Mouse (Mus musculus): Measurements from ENCODE around the gene Arhgap21. TPM values are rescaled to one million over a fixed set of nuclear protein-coding genes. Genes with fewer than 3 reads are reported as not detected.

Gene Arhgap21
- polyA plus RNA-seq, 1 experiment from 2014 or later, result 46.6 TPM

- no peak overlapping the region for H3K27ac ChIP-seq
- no peak overlapping the region for H3K4me3 ChIP-seq
- no peaks in the 10 kb centered on the region for H3K27me3 ChIP-seq (replicated peaks)
- peaks cover 8% of the 10 kb centered on the region; the same call in 1 of the 2 replicates for H3K4me1 ChIP-seq
- no peak for ATAC-seq (replicated peaks)
- H3K36me3 ChIP-seq (replicated peaks), result no peaks in the 10 kb centered on the region; the same call in 1 of the 2 replicates
- 87% methylated on average over 11 of the region's 11 CpGs for WGBS
- no peaks in the 10 kb centered on the region for H3K9me3 ChIP-seq
- no peak overlapping the region for H3K9ac ChIP-seq
- no peak overlapping the region for H3K4me2 ChIP-seq
Measured at GRCm38 (mm10) chr2:20902981-20903645, 65.6 kb downstream of the Arhgap21 start.

DNA sequence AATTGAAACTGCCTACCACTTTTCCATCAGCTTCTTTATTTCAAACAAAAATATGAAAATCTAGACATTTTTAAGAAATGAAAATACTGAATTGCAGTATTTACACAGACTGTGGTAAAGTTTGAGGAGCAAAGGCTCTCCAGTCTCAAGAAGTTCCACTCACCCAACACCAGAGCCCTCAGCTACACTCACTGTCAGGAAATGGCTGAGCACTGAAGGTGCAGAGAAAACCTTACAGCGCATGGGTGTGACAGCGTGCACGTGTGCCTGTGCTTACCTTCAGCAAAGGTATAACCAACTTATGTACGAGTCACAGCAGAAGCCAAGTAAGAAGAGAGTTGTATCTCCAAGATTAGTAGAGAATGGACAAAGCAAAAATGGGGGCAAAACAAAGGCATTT, 66.8 kb downstream of the Arhgap21 start:
- H3K9ac ChIP-seq, result no peak overlapping the region
- no peaks in the 10 kb centered on the region; the same call in 1 of the 2 replicates for H3K36me3 ChIP-seq (replicated peaks)
- no peak for ATAC-seq (replicated peaks)
- H3K9me3 ChIP-seq, result no peaks in the 10 kb centered on the region
- 93% methylated on average over 4 of the region's 4 CpGs for WGBS
- no peak overlapping the region for H3K4me3 ChIP-seq
- peaks cover 8% of the 10 kb centered on the region; the same call in 1 of the 2 replicates for H3K4me1 ChIP-seq
- H3K4me2 ChIP-seq, result no peak overlapping the region
- H3K27ac ChIP-seq, result no peak overlapping the region
- no peaks in the 10 kb centered on the region for H3K27me3 ChIP-seq (replicated peaks)

- WGBS, result 77% methylated on average over 9 of the region's 9 CpGs
- Histone ChIP-seq H3K4me3 (no peak overlapping the region), H3K4me2 (no peak overlapping the region), H3K27ac (no peak overlapping the region), H3K36me3 (replicated peaks) (no peaks in the 10 kb centered on the region), H3K9me3 (no peaks in the 10 kb centered on the region), H3K4me1 (peaks cover 10% of the 10 kb centered on the region), H3K9ac (no peak overlapping the region), H3K27me3 (replicated peaks) (no peaks in the 10 kb centered on the region)
- no peak; the same call in 1 of the 2 replicates for ATAC-seq (replicated peaks)
Measured at GRCm38 (mm10) chr2:20899301-20899700, 69.4 kb downstream of the Arhgap21 start.

DNA sequence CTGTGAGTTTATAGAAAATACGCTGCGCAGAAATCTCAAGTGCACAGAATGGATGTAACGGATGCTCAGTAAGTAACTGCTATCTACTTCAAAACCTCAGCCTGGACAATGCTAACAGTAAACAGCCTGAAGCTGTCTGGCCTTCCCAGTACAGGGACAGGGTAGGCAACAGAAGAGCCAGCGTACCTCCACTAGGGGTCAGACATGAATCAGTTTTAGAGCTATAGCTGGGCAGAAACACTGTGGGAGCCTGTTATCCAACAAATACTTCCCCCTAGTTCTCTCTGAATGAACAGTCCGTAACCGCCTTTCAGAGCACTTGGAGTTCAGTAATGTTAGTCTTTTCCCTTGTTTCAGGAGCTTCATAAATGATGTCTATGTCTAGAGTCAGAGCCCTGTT, 70.0 kb downstream of the Arhgap21 start:
- Histone ChIP-seq H3K27ac (no peak overlapping the region), H3K4me2 (no peak overlapping the region)
- WGBS, result 42% methylated on average over 6 of the region's 6 CpGs

DNA sequence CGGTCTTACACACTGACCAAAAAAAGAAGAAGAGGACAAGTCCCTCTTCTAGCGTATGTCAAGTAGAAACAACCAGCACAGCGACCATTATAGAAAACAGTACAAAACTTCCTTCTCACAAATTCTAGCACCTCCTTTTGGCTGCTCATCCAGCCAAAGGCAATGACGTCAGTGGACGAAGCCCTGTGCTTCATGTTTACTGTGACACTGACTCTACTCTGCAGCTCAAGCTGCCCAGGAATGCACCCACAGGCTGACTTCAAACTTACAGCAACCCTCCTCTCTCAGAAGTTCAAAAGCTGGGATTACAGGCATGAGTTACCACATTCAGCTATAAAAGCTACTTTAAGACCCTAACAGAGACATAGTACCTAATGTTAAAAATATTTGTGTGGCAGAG, 72.2 kb downstream of the Arhgap21 start:
- Histone ChIP-seq H3K4me2 (no peak overlapping the region), H3K27me3 (replicated peaks) (no peaks in the 10 kb centered on the region), H3K4me3 (no peak overlapping the region), H3K36me3 (replicated peaks) (no peaks in the 10 kb centered on the region), H3K9ac (no peak overlapping the region), H3K27ac (no peak overlapping the region), H3K4me1 (peaks cover 12% of the 10 kb centered on the region), H3K9me3 (no peaks in the 10 kb centered on the region)
- ATAC-seq (replicated peaks), result no peak
- 85% methylated on average over 5 of the region's 5 CpGs for WGBS

More for the DNA sequence above, 70.0 kb downstream of the Arhgap21 start:
- Histone ChIP-seq H3K36me3 (replicated peaks) (no peaks in the 10 kb centered on the region), H3K4me3 (no peak overlapping the region), H3K4me1 (peaks cover 12% of the 10 kb centered on the region), H3K9ac (no peak overlapping the region), H3K27me3 (replicated peaks) (no peaks in the 10 kb centered on the region), H3K9me3 (no peaks in the 10 kb centered on the region)
- ATAC-seq (replicated peaks), result peak; percentile 94

GRCm38 (mm10) chr2:20894100-20894690, 74.5 kb downstream of the Arhgap21 start:
- Histone ChIP-seq H3K36me3 (replicated peaks) (no peaks in the 10 kb centered on the region), H3K9me3 (no peaks in the 10 kb centered on the region), H3K9ac (no peak overlapping the region), H3K4me3 (no peak overlapping the region), H3K27me3 (replicated peaks) (no peaks in the 10 kb centered on the region), H3K4me2 (no peak overlapping the region), H3K4me1 (peaks cover 11% of the 10 kb centered on the region), H3K27ac (peak overlapping the region; percentile 12; the same call in 1 of the 2 replicates)
- WGBS, result 37% methylated on average over 5 of the region's 5 CpGs
- ATAC-seq (replicated peaks), result peak; percentile 58

- 77% methylated on average over 3 of the region's 3 CpGs for WGBS
Measured at GRCm38 (mm10) chr2:20888751-20889150, 79.9 kb downstream of the Arhgap21 start.

DNA sequence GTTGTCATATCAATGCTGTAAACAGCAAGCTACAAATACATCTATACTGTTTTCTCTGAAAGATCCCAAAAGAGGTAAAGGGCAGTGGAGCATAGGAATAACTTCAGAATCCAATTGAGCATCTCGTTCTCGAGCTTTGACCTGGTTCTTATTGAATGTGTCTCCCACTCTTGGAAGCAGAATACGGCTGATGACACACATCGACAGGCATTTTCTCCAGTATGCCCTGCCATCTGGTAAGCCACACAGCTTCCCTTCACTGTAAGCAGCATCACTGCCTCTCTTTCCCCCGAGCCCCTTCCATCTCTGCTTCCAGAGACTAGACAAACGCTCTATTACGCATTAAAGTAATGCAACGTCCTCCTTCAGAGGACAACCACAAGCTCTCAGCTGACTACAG, 85.4 kb downstream of the Arhgap21 start:
- no peak for ATAC-seq (replicated peaks)
- Histone ChIP-seq H3K27ac (no peak overlapping the region), H3K27me3 (replicated peaks) (no peaks in the 10 kb centered on the region), H3K9ac (no peak overlapping the region), H3K36me3 (replicated peaks) (peaks cover 26% of the 10 kb centered on the region), H3K9me3 (no peaks in the 10 kb centered on the region), H3K4me1 (no peaks in the 10 kb centered on the region), H3K4me2 (no peak overlapping the region), H3K4me3 (no peak overlapping the region)
- 77% methylated on average over 8 of the region's 8 CpGs for WGBS

More at GRCm38 (mm10) chr2:20888751-20889150, 79.9 kb downstream of the Arhgap21 start:
- Histone ChIP-seq H3K27ac (no peak overlapping the region), H3K4me1 (no peaks in the 10 kb centered on the region), H3K36me3 (replicated peaks) (no peaks in the 10 kb centered on the region), H3K27me3 (replicated peaks) (no peaks in the 10 kb centered on the region), H3K4me3 (no peak overlapping the region), H3K9ac (no peak overlapping the region), H3K9me3 (no peaks in the 10 kb centered on the region), H3K4me2 (no peak overlapping the region)
- ATAC-seq (replicated peaks), result no peak

DNA sequence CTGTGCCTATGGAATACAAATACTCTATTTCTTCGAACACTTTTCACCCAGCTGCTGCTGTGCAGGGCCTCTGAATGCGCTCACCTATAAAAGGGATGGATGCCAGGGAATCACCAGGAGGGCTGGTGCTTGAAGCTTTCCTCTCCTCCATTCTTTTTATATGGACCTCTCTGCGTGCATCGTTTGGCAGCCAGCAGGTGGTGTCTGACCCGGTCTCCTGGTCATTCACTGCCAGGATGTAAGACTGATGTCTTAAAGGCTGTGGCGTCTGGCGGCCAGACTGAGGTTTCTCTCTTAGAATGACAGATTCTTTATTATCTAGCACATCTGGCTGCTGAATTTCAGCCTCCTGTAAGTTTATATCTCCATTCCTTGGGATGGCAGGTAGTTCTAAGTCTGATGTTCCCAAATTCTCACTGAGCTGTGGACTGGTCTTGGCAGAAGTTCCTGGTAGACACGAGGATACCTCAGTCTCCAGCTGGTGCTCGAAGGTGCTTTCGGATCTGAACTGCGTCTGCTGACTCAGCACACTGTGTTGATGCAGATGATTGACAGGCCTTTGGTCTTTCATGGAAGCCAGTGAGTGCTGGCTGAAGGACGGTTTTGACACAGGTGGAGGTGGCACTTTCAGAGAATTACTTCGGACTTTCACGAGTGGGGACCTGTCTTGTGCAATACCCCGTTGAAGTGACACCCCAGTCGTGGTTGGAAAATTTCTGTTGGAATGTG, 88.6 kb downstream of the Arhgap21 start:
- Histone ChIP-seq H3K36me3 (replicated peaks) (peaks cover 29% of the 10 kb centered on the region), H3K27me3 (replicated peaks) (no peaks in the 10 kb centered on the region), H3K9me3 (no peaks in the 10 kb centered on the region), H3K4me3 (no peak overlapping the region), H3K9ac (no peak overlapping the region), H3K4me2 (no peak overlapping the region), H3K27ac (no peak overlapping the region), H3K4me1 (no peaks in the 10 kb centered on the region)
- 75% methylated on average over 16 of the region's 16 CpGs for WGBS
- no peak for ATAC-seq (replicated peaks)

DNA sequence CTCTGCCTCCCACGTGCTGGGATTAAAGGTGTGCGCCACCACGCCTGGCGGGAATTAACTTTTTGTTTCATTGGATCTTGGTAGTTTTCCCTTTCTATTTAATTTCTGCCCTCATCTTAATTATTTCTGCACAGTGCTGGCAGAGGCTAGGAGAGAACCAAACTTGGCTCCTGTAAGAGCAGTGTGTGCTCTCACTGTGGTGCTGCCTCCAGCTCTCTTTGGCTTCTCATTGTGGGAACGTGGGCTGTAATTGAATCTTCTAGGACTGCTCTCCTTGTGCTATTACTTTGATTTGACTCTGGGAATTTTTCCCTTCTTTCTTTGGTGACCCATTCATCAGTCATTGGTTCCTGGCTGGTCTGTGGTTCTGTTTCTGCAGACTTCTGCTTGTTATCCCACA, 94.1 kb downstream of the Arhgap21 start:
- ATAC-seq (replicated peaks), result no peak
- WGBS, result 96% methylated on average over 5 of the region's 5 CpGs
- H3K36me3 ChIP-seq (replicated peaks), result peaks cover 10% of the 10 kb centered on the region; the same call in 1 of the 2 replicates
- H3K27me3 ChIP-seq (replicated peaks), result no peaks in the 10 kb centered on the region
- H3K27ac ChIP-seq, result no peak overlapping the region
- H3K4me2 ChIP-seq, result no peak overlapping the region
- H3K9ac ChIP-seq, result no peak overlapping the region
- H3K4me1 ChIP-seq, result no peaks in the 10 kb centered on the region
- no peak overlapping the region for H3K4me3 ChIP-seq
- no peaks in the 10 kb centered on the region for H3K9me3 ChIP-seq

- Histone ChIP-seq H3K36me3 (replicated peaks) (peaks cover 6% of the 10 kb centered on the region; the same call in 1 of the 2 replicates), H3K4me1 (no peaks in the 10 kb centered on the region), H3K4me2 (no peak overlapping the region), H3K27ac (no peak overlapping the region), H3K9ac (no peak overlapping the region), H3K27me3 (replicated peaks) (no peaks in the 10 kb centered on the region), H3K9me3 (no peaks in the 10 kb centered on the region), H3K4me3 (no peak overlapping the region)
- ATAC-seq (replicated peaks), result no peak
- 70% methylated on average over 2 of the region's 2 CpGs for WGBS
Measured at GRCm38 (mm10) chr2:20869212-20869965, 99.3 kb downstream of the Arhgap21 start.

DNA sequence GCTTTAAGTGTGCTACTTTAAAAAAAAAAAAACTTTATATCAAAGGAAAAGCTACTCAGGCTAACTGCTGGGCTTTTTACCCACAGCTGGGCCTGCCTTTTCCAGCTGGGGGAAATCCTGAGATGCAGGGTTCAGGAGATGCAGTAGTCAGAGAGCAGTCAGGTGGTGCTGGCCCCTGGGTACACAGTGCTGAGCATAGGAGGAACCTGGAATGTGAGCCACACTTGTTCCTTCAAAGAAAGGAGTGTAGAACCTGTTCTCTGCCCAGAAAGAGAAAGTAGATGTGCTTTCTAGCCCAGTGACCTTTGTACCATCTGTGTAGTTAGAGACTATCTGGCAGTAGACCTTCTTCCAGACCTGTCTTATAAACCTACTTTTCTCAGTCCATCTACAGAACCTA, 100.6 kb downstream of the Arhgap21 start:
- H3K4me1 ChIP-seq, result no peaks in the 10 kb centered on the region
- ATAC-seq (replicated peaks), result no peak
- H3K27me3 ChIP-seq (replicated peaks), result no peaks in the 10 kb centered on the region

More for the DNA sequence above, 100.6 kb downstream of the Arhgap21 start:
- Histone ChIP-seq H3K36me3 (replicated peaks) (peaks cover 8% of the 10 kb centered on the region; the same call in 1 of the 2 replicates), H3K27ac (no peak overlapping the region), H3K9me3 (no peaks in the 10 kb centered on the region), H3K4me2 (no peak overlapping the region), H3K9ac (no peak overlapping the region), H3K4me3 (no peak overlapping the region)

Measured in midbrain, embryonic 15.5 days (tissue).